Mouse (Mus musculus) lung, postnatal 10 days (tissue): ENCODE results near the gene Ankrd6.

Source experiments
- DNase-seq: peaks from one replicate; pipeline ENCODE4 v3.0.0; 2021

Ankrd6 gene

DNA sequence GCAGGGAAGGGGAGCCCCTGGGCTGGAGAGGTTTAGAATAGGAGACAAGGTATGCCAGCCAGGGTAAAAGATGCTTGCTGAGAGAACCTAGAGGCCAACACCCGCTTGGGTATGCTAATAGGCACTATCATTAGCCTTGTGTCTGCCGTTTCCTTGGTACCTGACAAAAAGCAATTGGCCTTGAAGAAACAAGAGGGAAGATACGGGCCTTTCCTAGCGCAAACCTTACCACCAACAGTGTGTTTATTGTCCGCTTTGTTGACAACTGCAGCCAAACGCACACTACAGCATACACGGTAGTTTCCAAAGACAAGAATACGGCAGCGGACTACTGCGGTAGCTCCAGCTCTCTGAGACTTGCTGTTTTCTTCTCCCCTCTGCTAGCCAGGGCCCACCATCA, 59.3 kb downstream of the Ankrd6 start:
- no peak for DNase-seq

- DNase-seq = no peak
Observed at GRCm38 (mm10) chr4:32890735-32891098, 59.9 kb downstream of the Ankrd6 start.

- DNase-seq = peak; percentile 21
Observed at GRCm38 (mm10) chr4:32889996-32890734, 60.5 kb downstream of the Ankrd6 start.

DNA sequence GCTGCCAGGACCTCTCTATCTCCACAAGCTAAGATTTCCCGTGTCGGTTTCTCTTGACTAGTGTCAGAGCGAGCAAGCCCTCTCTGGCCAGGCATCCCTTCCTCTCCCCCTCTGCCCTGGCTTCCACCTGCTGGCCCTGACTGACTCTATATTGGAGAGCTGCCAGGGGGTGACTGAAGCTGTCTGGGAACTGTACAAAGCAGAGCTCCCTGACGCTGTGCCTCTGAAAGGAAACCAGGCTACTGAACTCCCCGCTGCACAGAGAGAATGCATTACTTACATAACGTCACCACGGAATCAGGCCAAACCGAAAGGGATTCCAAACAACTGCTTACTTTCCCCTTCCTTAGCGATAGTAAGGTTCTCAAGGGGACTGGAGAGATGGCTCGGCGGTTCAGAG, 61.4 kb downstream of the Ankrd6 start:
- peak; percentile 49 for DNase-seq

GRCm38 (mm10) chr4:32886479-32886878, 64.2 kb downstream of the Ankrd6 start:
- no peak for DNase-seq

DNA sequence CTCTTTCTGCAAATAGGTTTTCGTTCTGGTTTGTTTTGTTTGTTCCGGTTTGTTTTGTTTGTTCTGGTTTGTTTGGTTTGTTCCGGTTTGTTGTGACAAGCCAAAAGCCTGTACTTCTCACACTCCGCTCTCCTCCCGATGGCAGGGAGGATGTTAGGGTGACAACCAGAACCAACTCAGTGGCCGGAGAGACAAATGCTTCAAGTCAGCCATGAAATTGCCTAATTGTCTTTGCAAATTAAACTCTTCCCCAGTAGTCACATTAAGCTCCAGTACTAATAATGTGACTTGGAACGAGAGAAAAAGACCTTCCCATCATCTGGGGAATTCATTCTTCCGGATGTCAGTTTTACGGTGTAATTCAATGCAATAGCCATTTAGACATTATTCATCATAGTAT, 66.0 kb downstream of the Ankrd6 start:
- no peak for DNase-seq

DNA sequence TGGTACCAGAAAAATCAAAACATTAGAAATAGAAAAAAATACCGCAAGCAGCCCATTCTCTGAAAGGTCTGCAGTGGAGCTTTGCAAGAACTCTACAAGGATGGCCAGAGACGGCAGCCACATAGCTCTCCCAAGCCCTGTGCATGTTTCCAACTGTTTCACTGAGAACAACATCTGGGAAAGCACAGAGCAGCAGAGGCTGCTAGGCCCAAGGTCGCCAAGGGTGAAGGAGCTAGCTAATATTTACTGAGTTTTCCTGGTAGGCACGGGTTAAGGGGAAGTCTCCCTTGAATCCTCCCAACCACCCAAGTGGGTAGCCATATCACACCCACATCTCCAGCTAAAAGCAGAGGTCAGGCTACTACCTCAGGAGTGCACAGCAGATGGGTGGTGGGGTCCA, 69.6 kb downstream of the Ankrd6 start:
- DNase-seq = no peak

DNA sequence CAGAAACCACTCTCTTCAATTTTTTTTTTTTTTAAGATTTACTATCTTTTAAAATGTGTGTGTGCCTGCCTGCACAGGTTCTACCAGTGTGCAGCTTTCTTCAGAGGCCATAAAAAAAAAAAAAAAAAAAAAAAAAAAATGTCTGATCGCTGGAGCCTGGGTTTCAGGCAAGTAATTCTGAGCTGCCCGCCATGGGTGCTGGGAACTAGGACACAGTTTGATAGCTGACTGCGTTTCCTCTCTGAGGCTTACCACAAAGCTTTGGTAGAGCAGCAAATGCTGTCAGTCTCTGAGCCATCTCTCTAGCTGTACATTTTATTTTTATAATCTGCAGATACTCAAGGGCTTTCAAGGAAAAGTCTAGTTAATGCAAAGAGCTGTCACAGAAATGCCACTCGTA, 76.0 kb downstream of the Ankrd6 start:
- no peak for DNase-seq

DNA sequence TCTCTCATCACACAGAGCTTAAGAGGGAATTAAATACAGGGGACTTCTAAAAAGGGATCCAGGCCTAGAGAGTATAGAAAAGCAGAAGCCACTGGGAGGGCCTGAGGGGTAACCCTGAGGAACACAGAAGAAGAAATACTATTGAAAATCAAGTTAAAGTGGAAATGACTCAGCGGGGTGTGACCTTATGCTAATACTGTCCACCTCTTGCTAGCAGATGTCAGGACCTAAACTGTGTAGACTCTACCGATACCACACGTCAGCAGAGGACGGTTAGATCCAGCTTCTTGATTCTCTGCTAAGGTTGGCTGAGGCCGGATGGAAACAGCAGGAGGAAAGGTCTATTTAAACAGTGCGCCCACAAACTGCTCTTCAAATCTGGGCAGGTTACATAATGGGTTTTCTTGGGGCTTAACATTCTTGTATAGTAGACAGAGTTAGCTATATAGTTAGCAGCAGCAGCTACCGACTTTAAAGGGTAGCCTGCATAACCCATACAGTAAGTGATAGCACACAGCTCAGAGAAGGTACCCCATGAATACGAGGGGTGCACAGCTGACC, 78.4 kb downstream of the Ankrd6 start:
- no peak for DNase-seq

- DNase-seq = no peak
Observed at GRCm38 (mm10) chr4:32869370-32869769, 81.3 kb downstream of the Ankrd6 start.

- no peak for DNase-seq
Observed at GRCm38 (mm10) chr4:32868858-32869257, 81.8 kb downstream of the Ankrd6 start.

DNA sequence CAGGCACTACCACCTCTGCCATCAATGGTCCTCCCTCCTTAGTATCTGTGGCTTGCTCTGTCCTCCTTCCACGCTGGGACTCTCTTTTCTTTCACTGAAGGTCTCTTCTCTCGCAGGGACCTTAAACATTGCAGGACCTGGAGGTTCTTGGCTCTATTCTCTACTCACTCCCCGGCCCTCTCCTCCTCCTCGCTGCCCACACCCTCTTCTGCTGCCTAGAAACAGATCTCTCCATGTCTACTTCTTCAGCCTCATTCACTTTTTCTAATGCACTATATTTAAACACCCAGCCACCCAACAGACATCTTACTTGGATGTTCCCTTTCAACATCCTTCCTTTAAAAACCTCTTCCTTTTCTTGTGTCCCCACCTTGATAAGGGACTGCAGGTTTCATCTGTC, 82.2 kb downstream of the Ankrd6 start:
- DNase-seq = no peak

DNA sequence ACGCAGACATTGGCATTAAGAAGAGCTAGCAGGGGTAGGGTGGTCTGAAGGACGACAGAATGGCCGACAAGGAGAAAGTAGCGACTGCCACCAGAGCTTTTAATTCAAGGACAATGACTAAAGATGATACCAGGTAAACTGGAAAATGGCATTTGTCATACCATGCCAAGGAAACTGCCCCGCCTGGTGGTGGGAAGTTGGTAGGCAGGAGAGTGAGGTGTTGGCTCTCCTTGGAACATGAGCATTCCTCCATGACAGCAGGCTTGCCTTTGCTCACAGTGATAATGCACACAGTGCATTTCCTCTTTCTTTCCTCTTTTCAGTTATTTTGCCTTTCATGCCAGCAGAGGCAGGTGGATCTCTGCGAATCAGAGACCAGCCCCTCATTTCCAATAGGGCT, 83.2 kb downstream of the Ankrd6 start:
- DNase-seq = no peak

GRCm38 (mm10) chr4:32864867-32865242, 85.8 kb downstream of the Ankrd6 start:
- no peak for DNase-seq

GRCm38 (mm10) chr4:32864131-32864866, 86.3 kb downstream of the Ankrd6 start:
- no peak for DNase-seq

DNA sequence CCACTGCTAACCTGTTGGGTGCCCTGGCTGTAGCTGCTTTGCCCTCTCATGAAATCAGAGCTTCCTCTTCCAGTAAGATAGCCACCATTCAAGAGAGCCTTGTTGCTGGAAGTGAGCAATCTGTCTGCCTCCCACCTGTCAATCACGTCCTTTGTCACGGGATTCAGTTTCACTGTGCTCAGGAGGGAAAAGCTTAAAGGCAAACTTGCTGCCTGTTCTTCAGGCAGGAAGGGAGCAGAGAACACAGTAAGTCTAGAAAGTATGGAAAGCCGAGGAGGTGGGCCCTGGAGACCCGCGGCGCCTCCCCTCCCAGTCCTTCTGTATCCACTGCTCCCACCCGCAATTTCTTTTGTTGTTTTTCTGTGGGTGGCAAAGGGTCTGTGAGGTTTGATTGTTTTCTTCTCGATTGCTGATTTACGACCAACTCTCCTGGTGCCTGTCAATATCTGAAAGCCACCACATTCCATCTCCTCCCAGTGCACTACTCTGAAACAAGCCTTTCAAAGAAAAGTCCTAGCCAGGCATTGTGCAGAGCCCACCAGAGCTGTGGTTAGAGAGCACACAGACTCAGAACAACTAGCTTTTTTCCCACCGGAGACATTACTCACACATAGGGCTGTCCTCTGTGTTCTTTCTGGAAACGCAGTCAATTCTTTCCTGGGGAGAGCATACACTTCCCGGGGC, 87.1 kb downstream of the Ankrd6 start:
- DNase-seq = no peak

GRCm38 (mm10) chr4:32862751-32863446, 87.7 kb downstream of the Ankrd6 start:
- no peak for DNase-seq

DNA sequence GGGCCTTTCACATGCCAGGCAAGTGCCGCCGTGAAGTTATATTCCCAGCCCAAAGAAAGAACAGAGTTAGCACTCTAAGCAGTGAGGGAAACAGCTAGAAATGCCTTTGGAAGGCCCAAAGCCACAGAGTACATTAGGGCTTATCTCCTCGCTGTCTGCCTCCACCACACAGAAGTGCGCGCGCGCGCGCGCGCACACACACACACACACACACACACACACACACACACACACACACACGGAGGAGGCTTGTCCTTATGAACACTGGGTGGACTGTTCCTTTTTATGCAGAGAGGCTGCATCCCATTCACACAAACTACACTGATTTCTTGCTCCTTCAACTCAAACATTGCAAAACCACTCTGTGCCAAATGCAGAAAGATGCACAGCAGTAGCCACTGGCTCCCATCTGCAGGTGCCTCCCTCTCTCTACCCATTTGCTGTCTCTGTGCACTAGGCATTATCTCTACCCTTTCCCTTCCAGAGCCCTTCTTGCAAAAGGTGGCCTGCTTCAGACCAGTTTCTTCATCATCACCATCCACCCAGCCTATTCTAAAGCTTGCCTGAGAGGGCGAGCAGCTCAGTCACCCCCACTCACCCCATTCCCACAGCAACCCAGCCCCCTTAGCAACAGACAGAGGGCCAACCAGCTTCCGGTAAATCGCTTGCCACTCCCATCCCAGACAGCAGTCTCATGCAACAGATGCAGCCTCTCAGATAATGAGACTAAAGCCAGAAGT, 88.5 kb downstream of the Ankrd6 start:
- DNase-seq = no peak

DNA sequence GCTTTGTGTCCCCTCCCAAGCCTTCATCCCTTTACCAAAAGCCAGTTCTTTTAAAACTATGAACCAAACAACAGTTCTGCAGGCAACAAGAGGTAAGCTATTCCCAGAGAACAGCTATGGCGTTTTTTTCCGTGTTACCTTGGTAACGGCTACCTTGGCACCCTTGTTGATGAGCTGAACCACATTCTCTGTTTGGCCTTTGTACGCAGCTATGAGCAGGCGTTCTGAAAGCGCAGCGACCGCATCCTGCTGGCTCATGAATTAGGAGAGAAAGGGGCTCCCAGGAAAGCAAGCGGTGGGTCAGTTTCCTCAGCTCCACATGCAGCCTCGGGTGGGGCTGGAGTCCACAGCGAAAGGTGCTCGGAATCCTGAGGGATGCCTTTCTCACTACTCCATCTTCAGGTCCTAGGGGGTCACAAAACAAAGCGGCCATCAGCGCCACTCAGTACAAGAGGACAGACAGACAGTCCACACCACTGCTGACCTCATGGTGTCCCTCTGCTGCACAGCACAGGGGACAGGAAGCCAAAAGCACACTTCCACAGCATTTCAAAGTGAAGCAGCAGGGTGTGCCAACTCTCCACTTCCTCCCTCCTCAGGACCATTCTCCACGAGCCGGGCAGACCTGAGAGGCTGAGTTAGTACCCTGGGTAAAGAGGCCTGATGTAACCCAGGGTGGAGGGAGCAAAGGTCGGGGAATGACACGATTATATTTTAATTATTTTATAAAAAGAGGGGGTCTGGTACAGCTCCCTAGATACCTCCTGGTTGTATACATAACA, 90.3 kb downstream of the Ankrd6 start:
- no peak for DNase-seq

DNA sequence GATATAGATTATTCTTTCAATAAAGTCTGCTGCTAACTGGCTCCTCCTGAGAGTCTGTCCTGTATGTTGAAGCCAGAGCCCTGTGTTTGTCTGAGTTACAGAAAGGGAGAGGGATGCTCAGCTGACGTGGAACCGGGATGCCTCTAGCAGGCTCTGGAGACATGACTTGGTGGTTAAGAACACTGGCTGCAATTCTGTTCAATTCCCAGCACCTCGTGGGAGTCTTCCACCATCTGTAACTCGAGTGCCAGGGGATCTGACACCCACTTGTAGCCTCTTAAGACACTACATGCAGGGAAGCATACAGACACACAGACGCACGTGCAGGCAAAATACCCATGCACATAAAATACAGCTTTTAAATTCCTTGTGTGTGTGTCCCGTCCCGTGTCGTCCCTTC, 95.1 kb downstream of the Ankrd6 start:
- DNase-seq = no peak

GRCm38 (mm10) chr4:32854956-32855355, 95.7 kb downstream of the Ankrd6 start:
- no peak for DNase-seq
